Mouse (Mus musculus): ENCODE measurements at regions not wholly inside any gene's neighbourhood (a gene's known extent, or its start where the extent isn't known, plus 50 kb on each side); places are given as distances from the start of the nearest gene placed in this dataset.

- DNase-seq (ENCODE audit: low spot score in 2 of 2): no peak
These were observed 301.4 kb upstream of the Tet2 start for GRCm38 (mm10) chr3:133846301-133846700.

DNA sequence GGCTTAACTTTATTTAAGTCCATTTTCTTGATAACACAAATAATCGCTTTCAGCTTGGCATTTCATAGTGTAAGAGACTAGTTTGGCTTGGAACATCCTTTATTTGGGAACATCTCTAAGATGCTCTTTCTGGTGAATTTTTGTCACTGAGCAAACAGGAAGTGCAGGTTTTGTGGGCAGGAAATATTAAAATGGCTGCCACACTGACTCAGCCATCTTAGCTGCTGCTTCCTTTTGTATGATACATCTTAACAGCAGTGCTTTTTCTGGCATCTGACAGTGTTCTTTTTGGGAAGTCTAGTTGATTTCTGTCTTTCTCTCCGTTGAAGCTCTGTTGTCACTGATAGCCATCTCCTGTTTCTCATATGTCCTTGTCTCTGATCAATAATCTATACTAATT is 329.4 kb upstream of the Tet2 start:
- no peak for DNase-seq (ENCODE audit: low spot score in 2 of 2)

GRCm38 (mm10) chr3:133876439-133877072 is 331.6 kb upstream of the Tet2 start:
- no peak for DNase-seq (ENCODE audit: low spot score in 2 of 2)

GRCm38 (mm10) chr3:133877310-133877709 is 332.4 kb upstream of the Tet2 start:
- DNase-seq (ENCODE audit: low spot score in 2 of 2): no peak

GRCm38 (mm10) chr3:133880626-133881025 is 335.7 kb upstream of the Tet2 start:
- DNase-seq (ENCODE audit: low spot score in 2 of 2): no peak

GRCm38 (mm10) chr3:133901931-133902330 is 334.4 kb upstream of the Cxxc4 start:
- no peak for DNase-seq (ENCODE audit: low spot score in 2 of 2)

DNA sequence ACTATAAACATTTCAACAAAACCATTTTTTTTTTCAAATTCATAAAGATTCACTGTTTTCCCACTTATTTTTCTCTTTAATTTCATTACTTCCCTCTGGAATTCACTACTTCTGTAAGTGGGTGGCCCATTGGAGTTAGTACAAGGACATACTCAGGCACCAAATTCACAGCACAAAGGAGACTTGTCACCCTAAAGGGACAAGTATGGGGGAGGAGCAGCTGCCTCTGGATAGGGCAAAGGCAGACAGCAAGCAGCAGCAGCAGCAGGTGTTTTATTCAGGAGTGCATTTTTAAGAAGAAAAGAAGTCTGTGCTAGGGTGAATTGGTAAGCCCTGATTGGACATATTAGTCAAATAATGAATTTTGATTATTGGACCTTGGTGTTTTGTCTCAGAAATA is 314.1 kb upstream of the Cxxc4 start:
- DNase-seq (ENCODE audit: low spot score in 2 of 2): no peak

- DNase-seq (ENCODE audit: low spot score in 2 of 2): no peak
These were observed 271.0 kb upstream of the Cxxc4 start for GRCm38 (mm10) chr3:133965322-133965721.

DNA sequence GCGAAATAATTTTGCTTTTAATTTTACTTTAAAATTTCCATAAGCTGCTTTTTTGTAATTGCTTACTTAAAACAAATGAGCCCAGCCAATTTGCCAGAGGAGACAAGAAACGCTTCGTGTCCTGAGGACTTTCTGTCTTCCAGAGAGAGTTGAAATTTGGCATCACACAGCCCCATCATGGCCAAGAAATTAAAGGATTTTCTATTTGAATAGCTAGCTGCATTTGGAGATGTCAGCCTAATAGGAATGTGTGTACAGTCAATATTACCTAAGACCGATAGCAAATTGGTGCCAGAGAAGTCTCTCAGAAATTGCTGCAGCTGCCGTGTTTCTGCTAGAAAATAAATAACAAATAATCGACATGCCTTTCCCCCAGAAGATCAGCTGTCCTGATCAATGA is 268.1 kb upstream of the Cxxc4 start:
- DNase-seq (ENCODE audit: low spot score in 2 of 2): no peak

DNA sequence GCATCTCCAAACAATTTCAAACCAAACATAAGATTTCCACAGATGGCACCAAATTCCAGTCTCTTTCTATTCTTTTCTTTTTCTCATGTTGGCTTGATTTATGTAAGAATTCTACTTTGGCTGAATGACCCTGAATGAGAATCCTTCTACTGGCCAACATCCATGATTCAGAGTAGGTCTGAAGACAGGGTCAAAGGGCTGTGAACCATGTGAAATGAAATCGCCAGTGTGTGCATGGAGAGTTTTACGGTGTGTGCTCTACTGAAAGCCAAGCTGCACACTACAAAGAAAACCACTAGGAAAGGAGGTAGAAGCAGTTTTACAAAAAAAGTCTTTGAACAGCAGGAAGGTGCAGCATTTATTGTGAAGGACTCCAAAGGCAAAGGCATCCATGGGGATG is 263.5 kb upstream of the Cxxc4 start:
- DNase-seq (ENCODE audit: low spot score in 2 of 2): no peak

DNA sequence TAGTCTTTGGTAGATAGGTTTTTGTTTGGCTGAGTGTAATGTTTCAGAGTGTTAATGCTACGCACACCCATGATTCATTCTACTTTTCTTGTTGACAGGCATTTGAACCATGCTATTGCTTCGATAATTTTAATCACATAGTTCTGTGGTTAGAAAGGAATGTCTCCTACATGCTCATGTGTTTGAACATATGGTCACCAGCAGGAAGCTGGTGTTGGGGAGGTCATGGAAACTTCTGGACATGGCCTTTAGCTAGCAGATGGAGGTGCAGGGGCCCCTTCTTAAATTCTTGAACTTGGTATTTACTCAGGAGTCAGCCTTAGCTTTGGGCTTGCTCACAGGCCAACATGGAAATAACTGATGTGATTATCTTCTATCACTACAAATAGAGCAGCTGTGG is 248.6 kb upstream of the Cxxc4 start:
- DNase-seq (ENCODE audit: low spot score in 2 of 2): no peak

DNA sequence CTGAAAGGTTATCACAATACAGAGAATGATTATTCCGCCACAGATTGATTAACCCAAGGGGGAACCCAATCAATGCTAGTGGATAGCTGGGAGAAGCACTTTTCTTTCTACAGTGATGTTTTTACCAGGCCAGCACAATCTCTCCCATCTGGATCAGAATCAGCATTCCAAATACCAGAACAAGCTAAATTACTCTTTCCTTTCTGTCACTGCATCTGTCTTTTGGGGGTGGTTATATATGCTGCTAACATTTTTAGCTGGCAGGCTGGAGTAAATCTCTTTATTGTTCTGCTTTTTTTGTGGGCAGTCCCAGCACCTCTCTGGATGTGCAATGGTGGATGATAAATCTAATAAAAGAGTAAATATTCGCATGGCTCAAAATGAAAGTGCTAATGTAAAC is 242.3 kb upstream of the Cxxc4 start:
- no peak for DNase-seq (ENCODE audit: low spot score in 2 of 2)

DNA sequence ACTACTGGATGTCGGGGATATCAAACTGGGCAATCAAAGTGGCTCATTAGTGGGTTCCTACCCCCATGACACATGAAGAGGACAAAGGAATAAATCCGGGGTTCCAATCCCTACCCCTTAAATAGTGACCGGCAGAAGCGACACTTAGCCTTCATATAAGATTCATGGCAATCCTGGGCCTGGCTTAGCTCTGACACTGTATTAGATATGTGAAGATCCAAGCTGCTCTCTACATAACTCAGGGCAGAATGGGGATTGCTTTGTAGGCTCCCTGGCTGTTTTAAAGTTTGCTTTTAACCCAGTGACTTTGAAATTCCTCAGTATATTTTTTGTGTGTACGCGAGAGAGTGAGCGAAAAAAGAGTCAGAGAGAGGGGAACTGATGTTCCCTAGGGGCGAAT is 236.3 kb upstream of the Cxxc4 start:
- no peak for DNase-seq (ENCODE audit: low spot score in 2 of 2)

DNA sequence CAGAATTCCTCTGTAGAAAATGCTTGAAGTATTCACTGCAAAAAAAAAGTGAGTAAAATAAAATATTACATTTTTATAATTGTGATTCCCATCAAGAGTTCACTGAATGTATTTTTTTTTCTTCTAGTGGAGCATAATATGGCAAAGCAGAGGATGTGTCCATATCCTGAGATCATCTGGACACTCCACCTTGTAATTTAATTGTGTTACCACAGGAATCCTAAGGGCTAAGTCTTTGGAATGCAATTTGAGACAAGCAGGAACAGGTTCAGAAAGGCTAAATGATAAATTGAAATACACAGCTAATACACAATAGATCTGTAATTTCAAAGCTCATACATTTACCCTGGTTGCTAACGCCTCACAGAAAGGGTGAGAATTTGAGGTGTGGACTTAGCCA is 235.7 kb upstream of the Cxxc4 start:
- no peak for DNase-seq (ENCODE audit: low spot score in 2 of 2)

GRCm38 (mm10) chr3:134014805-134015204 is 221.5 kb upstream of the Cxxc4 start:
- DNase-seq (ENCODE audit: low spot score in 2 of 2): no peak

DNA sequence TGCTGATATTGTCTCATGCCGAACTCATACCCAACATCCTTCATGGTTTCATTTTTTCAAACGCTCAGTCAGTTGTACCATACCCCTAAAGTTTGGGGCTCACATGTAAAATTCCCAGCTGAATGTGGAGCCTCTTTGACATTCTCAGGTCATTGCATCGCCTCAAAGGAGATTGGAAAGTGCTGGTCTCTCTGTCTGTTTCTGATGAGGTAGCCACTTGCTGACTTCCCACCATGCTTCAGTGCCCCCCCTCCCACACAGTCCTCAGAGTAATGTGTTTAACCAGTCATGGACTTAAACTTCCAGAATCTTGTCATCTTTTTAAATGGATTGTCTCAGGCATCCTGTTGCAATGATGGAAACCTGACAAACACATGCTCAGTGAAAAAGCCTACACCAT is 220.9 kb upstream of the Cxxc4 start:
- no peak for DNase-seq (ENCODE audit: low spot score in 2 of 2)

DNA sequence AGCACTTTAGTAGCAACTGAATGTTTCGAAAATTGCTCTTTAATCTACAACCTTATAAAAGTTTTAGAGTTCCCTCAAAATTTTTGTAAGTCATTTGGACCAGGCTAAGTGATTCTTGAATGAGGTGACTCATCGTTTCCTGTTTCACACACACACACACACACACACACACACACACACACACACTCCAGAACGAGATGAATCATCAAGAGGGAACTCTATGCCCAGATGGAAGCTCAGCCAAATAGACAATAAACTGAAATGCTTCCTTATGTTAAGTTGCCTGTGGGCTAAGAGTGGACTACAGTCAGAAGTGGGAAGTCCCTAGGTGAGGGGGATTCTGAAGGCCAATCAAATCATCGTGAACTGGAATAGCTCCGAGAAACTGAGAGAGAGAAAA is 202.4 kb upstream of the Cxxc4 start:
- no peak for DNase-seq (ENCODE audit: low spot score in 2 of 2)

DNA sequence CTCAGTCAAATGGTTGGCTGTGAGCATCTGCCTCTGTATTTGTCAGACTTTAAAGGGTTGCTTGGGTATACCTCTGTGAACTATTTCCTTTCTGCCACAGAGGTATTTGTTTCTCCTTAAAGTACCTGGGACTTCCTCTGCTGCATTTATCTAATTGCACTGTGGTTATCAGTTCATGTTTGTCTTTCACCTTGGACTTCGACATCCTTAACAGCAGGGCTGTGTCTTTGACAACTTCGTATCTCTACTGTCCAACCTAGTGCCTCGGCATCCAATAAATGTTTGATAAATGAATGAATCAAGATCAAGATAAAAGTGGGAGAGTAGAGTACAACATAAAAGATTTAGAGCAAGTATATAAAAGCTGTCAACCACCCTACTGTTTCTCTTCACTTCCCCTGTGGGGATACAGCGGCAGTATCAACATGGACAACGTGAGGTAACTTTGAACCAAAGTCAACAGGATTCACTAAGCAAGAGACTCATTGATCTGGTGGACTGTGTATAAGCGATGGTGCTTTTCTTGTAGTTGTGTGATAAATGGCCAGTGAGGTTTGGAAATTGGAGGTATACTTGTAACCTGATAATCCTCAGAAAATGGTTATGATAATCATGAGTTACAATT is 199.9 kb upstream of the Cxxc4 start:
- no peak for DNase-seq (ENCODE audit: low spot score in 2 of 2)

DNA sequence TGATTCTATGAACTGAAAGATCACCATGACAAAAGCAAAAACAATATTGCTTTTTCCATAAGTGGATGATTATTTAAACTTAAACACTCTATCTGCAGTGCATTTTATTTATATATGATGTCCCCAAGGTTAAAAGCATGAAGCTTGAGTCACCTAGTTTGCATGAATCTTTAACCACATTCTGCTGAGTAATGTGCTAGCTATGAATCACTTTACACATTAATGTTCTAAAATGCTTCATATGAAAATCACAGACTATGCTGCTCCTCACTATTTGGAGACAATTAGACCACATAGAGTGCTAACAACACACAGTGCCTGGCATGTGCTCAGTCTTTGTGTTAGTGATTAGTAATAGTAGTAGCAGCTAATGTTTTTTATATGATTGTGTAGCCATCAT is 185.6 kb upstream of the Cxxc4 start:
- DNase-seq (ENCODE audit: low spot score in 2 of 2): no peak

- DNase-seq (ENCODE audit: low spot score in 2 of 2): no peak
These were observed 153.8 kb upstream of the Cxxc4 start for GRCm38 (mm10) chr3:134082461-134082860.

GRCm38 (mm10) chr3:134099471-134100125 is 136.7 kb upstream of the Cxxc4 start:
- DNase-seq (ENCODE audit: low spot score in 2 of 2): no peak

DNA sequence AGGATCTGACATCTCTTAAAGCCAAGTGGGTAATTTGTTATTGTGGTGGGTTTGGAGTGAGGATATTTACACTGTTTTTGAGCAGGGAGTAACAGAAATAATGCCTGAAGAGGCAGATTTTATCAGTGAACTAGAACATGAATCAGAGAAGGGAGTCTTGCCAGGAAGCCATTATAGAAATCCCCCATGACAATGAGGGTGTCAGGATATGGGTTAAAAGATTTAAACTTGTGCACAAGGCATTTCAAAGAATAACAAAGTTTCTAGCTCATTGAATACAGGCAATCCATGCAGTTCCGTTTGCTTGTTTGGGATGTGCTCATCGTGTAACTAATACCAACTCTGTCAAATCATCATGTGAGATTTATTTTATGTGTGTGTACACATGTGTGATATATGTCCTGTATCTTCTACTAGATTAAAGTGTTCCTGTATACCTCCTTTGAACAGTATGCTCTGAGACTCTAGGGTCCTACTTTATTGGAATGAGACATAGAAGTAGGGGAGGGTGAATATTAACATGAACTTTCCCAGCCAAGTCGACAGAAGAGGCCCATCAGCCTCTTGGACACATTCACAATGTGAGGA is 134.0 kb upstream of the Cxxc4 start:
- no peak for DNase-seq (ENCODE audit: low spot score in 2 of 2)

- no peak for DNase-seq (ENCODE audit: low spot score in 2 of 2)
These were observed 131.7 kb upstream of the Cxxc4 start for GRCm38 (mm10) chr3:134104625-134105024.
